Mouse (Mus musculus) T-helper 17 cell (primary cell): Measurements from ENCODE around the gene Uspl1.
"Not testable (repeated sequence)": the region's sequence is repeated elsewhere in the genome, so short reads cannot be mapped to it uniquely, and the experiment has no call there.

Source experiments
- in situ Hi-C, 2 experiments: fragments of 300-600 bp; cut with MboI, MseI; formaldehyde crosslinking; loops; 1 replicate in 1 of 2; 2 replicates in 1 of 2; pipeline ENCODE4 v1.15.1; 2025; ENCODE audit warnings: high pct_unique_total_duplicates in 2 of 2

Uspl1 gene

DNA sequence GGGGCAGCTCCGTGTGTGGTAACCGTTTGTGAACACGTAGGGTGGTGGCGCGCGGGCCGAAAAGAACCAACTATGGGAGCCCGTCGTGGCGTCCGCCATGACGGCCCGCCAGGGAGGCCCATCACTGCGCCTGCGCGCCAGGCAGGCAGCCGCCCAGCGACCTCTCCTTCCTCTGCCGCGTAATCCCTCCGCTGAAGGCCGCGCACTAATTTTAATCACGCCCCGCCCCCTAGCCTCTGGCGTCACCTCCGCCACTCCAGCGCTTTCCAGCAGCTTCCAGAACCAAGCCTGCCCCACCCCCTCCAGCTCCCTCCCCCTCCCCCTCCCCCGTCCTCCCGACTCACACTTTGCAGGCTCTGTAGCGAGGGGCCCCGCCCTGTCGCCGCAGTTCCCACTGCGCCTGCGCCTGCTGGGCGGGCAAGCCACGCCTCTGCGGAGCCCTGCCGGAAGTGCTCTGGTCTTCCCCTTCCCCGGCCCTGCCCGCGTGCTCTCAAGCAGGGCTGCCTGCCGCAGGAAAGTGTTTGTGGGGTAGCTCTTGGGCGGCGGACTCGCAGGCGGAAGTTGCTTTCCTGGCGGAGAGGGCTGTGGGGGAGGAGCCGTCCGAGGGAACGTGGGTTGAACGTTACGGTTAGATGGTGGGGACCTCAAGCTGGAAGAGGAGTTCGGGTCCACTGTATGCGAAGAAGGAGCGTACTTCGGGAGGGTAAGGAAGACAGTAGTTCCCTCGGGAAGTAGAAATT, at the start of gene Uspl1, which contains the start of gene Hmgb1:
Gene Uspl1, plus strand, starts transcription at position 247 of the 740 bp plus-strand sequence.
Gene Hmgb1, minus strand, starts transcription at position 386 of the 740 bp plus-strand sequence.
- in situ Hi-C loops: no loop called here

DNA sequence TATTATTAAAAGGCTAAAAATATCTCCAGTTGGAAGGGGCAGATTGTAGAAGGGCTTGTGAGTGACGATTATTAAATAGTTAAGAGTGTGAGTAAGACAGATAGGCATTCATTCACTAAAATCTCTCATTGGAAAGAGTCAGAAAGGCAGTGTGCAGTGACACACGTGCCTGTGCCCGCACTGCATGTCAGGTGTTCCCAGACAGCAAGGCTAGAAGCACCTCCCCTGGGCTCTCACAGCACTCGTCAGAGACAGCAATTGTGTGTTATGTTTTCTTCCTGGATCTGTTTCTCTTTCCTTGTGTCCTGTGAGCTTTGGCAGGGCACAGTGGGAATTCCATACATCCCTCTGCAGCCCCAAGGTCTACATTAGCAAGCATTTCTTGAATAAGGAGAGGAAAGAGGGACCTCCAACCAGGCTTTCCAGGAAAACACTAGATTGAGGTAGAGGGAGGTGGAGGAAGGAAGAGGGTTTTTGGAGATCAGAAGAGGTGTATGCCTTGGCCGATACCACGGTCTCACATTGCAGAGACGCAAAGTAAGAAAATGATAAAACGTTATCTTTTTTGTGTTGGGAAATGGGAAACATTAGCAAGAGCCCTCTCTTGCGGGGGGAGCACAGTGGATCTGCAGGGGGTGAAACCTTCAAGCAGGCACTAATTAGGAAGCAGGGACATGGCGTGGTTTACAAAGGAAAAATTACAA, 49.2 kb upstream of the Uspl1 start:
- in situ Hi-C loops: no loop called here

DNA sequence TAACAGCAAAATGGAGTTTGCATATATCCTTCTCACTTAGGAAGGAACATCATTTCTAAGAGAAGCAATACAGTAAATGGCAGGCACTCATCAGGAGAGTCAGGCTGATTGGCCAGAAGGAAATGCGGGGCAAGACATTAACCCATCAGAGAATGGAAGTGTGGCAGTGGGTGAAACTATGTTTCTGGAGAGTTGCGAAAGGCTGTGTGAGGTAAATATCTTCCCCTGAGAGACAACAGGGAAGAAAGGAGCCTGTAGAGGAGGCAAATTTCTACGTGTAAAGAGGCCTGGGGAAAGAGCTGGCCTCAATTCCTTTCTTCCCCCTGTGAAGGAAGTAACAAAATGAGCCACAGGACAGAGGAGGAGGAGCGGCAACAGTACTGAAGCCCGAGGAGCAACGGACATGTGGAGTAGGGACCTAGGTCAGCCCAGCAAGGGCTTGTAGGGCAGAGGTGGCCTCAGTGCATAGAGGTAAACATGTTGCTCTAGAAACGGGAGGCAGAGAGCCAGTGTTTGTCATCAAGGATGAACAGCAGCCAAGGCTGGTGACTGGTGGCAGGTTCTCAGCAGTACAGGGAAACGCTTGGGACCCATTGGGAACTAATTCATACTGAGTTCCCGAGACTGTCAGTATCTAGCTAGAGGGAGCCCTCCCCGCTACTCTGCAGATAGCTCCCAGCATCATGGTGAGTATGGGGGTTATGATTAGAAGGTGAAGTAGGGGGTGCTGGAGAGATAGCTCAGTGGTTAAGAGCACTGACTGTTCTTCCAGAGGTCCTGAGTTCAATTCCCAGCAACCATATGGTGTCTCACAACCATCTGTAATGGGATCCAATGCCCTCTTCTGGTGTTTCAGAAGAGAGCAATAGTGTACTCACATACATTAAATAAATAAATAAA, 48.4 kb upstream of the Uspl1 start:
- in situ Hi-C loops: no loop called here

DNA sequence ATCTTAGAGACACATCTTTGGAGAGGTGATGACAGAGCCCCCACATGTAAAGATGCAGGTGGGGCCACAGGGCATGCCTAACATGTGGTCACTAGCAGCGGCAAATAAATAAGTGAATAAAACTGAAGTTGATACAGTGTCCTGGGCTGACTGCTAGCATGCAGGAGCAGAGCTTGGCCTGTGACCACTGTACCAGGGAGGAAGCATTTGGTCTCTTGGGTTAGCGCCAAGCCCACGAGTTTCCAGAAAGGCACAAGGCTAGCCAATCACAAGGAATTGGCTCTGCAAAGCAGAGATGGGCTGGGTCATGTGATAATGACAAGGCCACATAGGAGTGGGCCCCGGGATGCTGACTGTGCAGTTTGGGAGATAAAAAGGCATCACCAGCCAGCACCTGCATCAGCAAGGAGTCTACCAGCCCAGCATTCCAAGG, 47.2 kb upstream of the Uspl1 start:
- in situ Hi-C loops: no loop called here

DNA sequence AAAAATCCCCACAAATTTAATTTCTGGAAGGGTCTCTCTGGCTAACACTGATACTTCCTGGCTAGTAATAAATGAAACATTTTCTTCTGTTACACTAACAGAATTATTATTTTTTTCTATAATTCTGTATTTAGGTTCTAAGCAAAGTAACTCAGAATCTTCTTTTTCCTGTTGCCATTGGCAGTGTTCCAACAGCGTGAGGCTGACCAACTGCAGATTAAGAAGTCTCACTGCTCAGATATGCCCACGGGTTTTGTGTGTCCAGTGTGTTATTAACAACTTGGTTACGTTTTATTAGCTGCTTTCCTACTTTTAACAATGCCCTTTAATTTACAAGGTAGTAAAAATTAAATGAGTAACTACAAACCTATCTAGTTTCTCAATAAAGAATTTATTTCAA, 46.7 kb upstream of the Uspl1 start:
- in situ Hi-C loops: no loop called here

DNA sequence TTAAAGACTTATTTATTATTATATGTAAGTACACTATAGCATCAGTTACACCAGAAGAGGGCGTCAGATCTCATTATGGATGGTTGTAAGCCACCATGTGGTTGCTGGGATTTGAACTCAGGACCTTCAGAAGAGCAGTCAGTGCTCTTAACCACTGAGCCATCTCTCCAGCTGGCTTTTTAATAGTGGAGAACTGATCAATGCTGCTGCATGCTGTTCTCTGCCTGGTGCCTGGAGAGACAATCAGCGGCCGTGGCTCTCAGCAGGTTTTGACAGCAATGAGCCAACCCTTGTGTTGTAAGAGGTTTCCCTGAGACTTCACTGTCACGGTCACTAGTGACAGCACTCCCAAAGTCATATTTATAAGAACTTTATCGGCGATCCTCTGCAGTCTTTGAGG, 46.1 kb upstream of the Uspl1 start:
- in situ Hi-C loops: not testable (repeated sequence)

DNA sequence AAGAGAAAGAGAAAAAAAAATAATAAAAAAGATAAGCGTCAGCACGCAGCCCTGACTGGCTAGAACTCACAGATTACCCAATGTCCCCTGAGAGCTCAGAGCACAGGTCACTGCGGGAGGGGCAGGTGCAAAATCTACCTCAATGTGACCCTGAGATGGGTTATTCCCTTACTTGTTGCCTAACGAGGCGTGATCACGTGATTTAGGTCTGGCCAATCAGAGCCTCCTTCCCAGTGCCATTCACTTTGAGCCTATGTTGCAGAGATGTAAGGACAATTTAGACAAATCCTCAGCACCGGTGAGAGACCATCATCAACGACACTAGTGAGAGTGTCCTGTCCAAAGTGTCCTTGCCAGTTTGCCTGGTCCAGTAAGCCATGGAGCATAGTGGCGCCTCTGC, 43.8 kb upstream of the Uspl1 start:
- in situ Hi-C loops: loop anchor here in 1 of 2 experiments (10.0 kb wide), 1 partner anchor 616 kb away; no protein-coding TSS in a partner anchor

DNA sequence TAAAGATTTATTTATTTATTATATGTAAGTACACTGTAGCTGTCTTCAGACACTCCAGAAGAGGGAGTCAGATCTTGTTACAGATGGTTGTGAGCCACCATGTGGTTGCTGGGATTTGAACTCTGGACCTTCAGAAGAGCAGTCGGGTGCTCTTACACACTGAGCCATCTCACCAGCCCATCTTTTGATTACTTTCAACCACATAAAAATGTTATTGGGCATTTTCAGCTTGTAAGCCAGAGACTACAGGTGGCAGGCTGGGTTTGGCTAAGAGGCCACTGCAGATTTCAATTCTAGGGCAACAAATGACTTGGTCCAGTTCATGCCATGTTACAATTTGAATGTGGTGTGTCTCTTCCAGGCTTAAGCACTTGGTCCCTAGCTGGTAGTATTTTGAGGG, 43.0 kb upstream of the Uspl1 start:
- in situ Hi-C loops: loop anchor here in 1 of 2 experiments (10.0 kb wide), 1 partner anchor 616 kb away; no protein-coding TSS in a partner anchor

DNA sequence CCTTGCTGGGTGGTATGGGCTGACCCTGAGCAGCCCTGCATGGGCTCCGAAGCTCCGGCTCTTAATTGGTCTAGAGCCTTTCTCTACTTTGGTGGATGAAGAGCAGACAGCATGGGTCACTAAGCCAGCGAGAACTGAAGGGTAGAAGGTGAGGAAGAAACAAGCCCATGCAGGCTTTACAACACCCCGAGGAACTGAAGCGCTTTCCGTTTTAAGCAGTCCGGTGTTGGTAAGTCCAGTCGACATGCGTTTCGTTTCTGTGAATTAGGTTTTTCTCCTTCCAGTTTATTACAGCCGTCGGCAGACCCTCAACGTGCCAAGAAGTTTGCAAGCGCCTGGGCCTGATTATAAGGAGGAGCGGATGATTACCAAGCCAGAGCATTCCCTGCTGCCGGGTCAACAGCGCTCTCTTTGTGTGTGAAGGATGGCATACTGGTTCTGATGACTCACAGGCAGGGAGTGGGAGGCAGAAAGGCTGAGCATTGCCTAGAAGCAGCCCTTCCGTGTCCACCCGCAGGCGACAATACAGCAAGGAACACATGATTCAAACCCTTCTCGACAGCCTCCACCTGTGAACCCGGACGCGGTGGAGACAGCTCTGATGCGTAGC, 40.3 kb upstream of the Uspl1 start:
- in situ Hi-C loops: loop anchor here in 1 of 2 experiments (10.0 kb wide), 1 partner anchor 619 kb away; no protein-coding TSS in a partner anchor

DNA sequence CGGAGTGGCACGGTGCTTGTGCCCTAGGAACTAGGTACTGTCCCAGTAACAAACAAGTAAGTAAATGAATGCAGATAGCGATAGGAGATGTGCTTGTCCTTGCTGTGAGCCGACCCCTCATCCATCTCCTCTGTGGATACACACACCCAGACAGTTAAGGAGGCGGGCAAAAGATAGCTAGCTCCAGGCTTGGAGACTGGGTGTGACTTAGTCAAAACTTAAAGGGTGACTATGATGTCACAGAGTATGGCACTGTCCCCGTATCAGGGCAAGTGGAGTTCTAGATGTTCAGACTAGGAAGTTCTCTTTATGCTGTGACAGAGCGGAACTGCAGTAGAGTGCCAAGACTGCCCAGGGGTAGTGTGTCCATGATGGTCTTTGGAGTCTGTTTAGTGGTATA, 37.5 kb upstream of the Uspl1 start:
- in situ Hi-C loops: loop anchor here in 1 of 2 experiments (10.0 kb wide), 1 partner anchor 622 kb away; no protein-coding TSS in a partner anchor

DNA sequence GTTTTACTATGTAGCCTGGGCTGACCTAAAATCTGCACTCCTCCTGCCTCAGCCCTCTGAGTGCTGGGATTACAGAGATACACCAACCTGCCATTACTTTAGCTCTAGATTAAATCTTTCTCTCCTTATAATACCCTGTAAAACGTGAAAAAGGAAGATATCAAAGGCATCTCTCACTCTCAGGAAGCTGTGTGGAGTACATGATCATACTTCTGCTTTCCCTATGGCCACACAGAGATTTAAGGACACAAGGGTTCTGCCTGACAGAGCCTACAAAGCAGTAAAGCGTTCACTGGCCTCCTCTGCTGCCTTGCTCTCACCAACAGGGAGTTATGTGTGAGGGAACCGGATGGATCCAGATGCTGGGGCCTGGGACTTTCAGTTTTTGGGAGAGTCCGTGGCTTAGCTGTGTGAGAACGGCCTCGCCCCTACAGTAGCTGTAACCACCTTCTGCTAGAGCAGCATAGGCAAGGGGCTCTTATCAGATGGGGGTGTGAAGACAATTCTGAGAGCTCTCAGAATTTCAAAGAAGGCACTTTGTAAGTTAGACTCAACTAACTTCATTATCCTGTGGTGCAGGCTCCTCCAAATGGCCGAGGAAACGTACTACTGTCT, 36.7 kb upstream of the Uspl1 start:
- in situ Hi-C loops: loop anchor here in 1 of 2 experiments (10.0 kb wide), 1 partner anchor 623 kb away; no protein-coding TSS in a partner anchor

DNA sequence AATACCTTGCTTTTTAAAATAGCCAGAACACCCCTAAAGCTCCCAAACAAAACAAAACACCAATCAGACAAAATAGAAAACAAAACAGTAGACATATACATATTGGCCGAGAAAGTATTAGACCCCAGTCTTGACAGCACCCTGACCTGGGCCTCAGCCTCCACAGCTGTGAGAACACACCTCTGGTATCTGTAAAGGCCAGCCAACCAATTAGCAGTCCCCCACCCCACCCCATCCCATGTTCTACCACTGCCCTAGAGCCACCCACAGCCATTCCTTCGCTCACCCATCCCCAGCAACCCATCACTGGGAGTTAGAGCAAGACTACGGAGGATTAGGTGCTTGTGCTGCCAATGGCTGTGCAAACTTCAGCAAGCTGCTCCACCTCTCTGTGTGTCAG, 33.3 kb upstream of the Uspl1 start:
- in situ Hi-C loops: no loop called here

DNA sequence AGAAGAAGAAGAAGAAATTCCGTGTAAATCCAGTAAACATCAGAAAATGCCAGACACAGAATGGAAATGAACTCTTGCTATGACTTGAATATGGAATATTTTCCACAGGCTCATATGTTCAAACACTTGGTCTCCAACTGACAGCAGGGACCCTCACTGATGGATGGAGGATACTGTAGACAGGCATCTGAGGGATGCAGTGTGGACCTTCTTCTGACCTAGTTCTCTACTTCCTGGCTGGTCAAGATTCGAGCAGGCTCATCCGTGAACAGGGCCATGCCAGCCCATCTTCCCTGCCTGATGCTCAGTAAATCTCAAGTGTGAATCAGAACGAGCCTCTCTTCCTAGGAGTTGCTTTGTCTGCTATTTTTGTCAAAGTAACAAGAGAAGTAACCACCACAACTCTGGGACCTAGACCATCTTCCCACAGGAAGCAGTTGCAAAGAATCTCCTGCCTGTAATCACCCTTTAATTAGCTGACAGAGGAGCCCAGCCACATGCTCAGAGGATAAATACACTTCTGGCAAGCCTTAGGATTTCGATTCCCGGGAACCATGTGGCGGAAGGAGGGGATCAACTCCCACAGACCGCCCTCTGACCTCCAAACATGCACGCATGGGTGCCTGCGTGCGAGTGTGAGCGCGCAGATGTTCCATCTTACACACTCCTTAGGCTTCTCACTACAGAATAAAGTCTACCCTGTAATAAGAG, 31.9 kb upstream of the Uspl1 start:
- in situ Hi-C loops: no loop called here

DNA sequence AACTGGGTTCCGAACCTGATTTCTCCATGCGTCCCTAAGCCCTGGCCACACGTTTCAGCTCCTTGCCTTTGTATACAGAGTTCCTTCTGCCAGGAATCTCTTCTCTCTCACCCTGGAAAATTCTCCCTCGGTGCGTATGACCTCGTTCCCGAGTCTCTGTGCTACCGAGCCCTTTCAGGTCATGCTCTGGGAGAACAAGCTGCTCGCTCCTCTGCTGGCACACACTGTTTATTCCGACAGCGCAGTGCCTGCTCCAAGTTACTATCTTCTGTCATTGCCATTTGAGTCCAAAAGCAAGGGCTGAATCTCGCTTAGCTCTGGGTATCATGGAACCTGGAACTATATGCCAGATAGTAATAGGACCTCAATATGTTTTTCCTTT, 31.4 kb upstream of the Uspl1 start:
- in situ Hi-C loops: no loop called here

DNA sequence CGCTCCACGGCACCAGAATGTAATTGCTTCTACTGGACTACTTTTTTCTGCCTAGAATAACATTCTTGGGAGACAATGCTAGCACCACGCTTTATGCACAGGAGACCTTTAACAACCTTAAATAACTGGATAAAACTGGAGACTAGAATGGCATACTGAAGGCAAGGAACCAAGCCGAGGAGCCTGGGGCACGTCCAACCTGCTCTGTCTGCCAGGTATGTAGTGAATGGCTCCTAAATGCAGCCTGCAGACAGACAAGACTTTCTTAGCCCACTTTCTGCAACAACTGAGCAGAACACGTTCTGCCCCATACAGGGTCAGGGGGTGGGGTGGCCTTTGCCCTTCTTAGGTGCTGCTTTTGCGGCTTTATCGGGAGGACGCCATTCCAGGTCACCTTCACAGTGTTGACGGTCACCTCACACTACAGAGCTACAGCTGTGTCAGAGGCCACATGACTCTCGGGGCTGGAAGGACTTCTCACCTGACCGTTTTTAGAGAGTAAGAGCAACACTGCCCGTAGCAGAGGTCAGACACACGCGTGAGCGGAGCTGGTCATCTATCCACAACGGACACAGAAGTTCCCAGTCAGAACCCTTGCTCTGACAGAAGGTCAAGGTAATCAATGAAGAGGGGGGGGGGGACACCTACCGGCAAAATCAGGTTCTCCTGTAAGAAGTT, 27.1 kb upstream of the Uspl1 start:
- in situ Hi-C loops: no loop called here

DNA sequence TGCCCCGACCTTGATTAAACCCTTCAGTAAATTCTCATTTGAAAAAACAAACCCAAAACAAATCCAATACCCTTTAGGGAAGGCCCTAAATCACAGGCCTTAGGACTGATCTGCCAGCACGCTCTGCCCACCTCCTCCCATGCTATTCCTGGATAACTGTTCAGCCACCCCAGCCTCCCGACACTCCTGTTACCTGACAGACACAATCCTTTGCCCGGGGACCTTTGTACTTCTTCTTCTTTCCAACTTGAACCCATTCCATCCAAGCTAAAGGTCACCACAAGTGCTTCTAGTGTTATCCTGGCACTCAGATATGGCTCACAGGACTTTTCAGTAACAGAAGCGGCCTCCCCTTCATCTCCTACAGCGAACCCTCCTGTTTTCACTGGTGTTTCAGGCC, 25.1 kb upstream of the Uspl1 start:
- in situ Hi-C loops: no loop called here

DNA sequence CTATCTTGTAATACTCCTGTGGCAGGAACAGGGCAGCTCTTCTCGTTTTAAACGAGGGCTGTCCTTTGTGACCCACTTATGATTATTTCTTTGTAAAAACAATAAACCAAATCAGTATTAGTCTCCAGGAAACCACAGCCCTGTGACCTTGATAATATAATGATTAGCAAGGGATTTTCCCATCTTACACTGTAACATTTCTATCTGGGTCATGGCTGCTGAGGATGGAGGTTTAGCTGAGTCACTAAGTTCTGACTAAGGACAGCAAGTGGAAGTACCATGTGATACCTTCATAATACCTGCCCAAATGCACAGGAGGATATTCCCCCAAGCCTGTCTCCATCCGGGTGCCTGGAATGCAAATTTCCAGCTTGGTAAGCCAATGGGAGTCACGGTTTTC, 23.7 kb upstream of the Uspl1 start:
- in situ Hi-C loops: no loop called here

DNA sequence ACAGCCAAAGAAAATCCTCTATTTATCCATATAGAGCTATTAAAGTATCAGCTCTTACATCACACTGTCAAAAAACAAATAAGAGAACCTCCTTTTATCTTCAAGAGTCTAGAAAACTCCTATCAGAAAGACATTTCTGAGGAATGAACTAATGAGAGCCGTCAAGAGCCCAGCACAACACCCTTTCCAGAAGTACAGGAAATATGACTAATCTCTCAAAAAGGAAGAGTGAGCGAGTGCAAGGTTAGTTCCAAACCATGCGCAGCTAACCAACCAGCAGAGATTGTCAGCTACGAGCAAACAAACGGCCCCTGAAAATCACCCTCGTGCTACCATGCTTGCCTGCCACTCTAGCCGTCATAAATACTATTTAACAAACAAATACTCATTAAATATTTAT, 21.3 kb upstream of the Uspl1 start:
- in situ Hi-C loops: no loop called here

DNA sequence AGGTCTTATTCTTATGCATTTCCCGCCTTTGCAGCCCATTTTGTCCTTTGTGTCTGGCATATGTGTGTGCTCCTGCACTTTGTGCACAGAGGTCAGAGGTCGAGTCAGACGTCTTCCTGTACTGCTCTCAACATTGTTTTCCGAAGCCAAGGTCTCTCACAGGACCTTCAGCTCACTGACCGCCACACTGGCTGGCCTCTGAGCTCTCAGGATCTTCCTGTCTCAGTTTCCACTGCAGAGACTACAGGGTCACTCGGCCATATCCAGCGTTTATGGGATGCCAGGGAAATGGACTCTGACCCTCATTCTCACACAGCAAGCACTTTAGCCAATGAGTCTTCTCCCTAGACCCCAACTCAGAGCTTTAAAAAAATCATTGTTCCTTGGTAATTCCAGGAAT, 19.3 kb upstream of the Uspl1 start:
- in situ Hi-C loops: no loop called here

DNA sequence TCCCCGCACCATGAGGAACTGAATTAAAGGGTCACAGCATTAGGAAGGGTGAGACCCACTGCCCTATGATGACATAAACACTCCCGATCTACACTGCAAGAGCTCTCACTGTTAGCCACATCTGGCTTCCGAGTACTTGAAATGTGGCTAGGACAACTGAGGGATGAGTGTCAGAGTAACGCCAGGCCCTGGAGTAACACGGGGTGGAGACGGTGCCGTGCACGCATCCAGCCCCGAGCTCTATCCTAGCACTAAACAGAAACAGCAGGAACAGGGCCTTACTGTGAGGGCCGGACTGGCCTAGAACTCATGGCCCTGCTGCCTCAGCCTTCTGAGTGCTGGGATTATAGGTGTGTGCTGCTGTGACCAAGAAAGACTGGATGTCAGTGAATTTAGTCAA, 18.1 kb upstream of the Uspl1 start:
- in situ Hi-C loops: no loop called here
